Mouse (Mus musculus): ENCODE measurements at regions not wholly inside any gene's neighbourhood (a gene's known extent, or its start where the extent isn't known, plus 50 kb on each side); places are given as distances from the start of the nearest gene placed in this dataset.

GRCm38 (mm10) chr3:144329117-144329516 lies 124.1 kb upstream of the Lmo4 start:
- no peak for DNase-seq (ENCODE audit: low spot score in 2 of 2)
- intact Hi-C loops (cut with DNase I) = no loop called here

DNA sequence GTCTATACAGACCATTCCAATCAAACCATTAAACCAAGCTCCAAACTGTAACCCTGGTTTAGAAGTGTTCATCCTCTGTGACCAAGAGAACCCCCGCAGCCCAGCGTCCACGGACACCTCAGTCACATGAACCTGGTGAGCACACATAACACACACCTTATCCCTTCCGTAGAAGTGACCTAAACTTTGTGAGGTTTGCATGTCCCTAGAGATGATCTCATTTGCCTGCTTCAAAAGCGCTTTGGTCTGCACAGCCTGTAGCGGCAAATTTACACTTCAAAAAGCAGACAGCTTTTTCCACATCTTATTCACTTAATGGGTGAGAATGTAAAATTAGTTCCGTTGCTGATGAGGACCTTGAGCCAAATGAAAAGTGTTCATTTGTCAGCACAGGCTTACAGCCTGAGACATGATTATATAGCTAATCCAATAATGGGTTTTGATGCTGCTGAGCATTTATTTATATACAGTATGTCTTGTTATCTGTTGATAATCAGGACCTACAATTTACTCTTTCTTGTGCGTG lies 122.3 kb upstream of the Lmo4 start:
- intact Hi-C loops (cut with DNase I) = no loop called here
- DNase-seq (ENCODE audit: low spot score in 2 of 2) = no peak

- intact Hi-C loops (cut with DNase I) = no loop called here
- DNase-seq (ENCODE audit: low spot score in 2 of 2) = no peak
Measured at GRCm38 (mm10) chr3:144324974-144325373, 120.0 kb upstream of the Lmo4 start.

DNA sequence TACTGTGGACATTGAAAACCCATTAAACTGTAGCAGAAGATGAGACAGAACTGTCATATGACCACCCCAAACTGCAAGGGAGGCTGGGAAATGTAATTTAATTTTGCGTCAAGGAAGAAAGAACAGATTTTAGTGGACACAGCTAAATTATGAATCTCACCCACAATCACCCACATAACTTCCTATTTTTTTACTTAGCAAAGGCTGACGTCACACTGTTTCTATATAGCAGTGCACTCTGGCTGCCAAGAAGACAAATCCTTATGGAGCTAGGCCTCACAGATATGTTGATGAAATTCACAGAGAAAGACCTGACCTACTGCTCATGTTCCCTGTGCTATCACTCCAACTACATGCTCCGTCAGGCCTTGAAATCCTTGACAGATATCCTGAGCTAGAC lies 118.5 kb upstream of the Lmo4 start:
- intact Hi-C loops (cut with DNase I) = no loop called here
- no peak for DNase-seq (ENCODE audit: low spot score in 2 of 2)

- intact Hi-C loops (cut with DNase I) = loop anchor here (5.0 kb wide), 1 partner anchor 48 kb away; no protein-coding TSS in a partner anchor
- peak in 1 of 2 experiments; percentile 25 for DNase-seq (ENCODE audit: low spot score in 2 of 2)
Measured at GRCm38 (mm10) chr3:144319468-144320205, 114.6 kb upstream of the Lmo4 start.

GRCm38 (mm10) chr3:144318761-144319467 lies 113.9 kb upstream of the Lmo4 start:
- DNase-seq (ENCODE audit: low spot score in 2 of 2) = peak; percentile 54 to 72
- intact Hi-C loops (cut with DNase I) = loop anchor here (5.0 kb wide), 1 partner anchor 48 kb away; no protein-coding TSS in a partner anchor

DNA sequence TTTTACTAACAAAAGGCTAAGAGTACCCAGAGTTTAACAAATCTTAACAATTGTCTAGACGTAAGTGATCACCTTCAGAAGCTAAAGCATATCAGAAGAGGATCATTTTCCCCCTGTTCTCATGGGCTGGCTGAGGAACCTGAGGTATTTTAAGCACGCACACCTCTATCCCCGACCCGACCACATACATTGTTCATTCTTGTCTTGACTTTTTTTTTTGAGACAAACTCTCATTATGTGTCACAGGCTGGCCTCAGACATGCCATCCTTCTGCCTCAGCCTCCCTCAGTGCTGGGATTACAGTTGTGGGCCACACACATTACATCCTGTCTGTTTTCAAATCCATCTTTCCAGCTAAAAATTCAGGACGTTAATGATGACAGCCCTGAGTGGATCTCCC lies 105.7 kb upstream of the Lmo4 start:
- no peak for DNase-seq (ENCODE audit: low spot score in 2 of 2)
- intact Hi-C loops (cut with DNase I) = no loop called here

GRCm38 (mm10) chr3:144308616-144309015 lies 103.6 kb upstream of the Lmo4 start:
- intact Hi-C loops (cut with DNase I) = no loop called here
- DNase-seq (ENCODE audit: low spot score in 2 of 2) = no peak

DNA sequence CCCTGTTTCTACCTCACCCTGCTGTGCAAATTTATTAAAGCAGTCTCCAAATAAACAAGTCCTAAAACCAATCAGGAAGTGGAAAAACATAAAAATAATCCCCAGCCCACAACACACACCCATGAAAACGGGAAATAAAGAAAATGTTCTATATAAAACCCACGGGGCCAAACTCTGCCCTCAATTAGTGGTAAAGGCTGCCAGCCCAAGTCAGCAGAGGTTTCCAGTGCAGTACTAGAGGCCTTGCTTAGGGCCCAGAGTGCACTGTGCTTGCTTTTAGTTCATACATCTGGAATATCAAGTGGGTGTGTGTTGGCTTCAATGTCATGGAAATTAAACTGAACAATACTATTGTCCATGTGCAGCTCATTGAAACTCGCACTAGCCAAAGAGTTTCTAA lies 102.5 kb upstream of the Lmo4 start:
- no peak for DNase-seq (ENCODE audit: low spot score in 2 of 2)
- intact Hi-C loops (cut with DNase I) = no loop called here

GRCm38 (mm10) chr3:144305456-144305855 lies 100.4 kb upstream of the Lmo4 start:
- DNase-seq (ENCODE audit: low spot score in 2 of 2) = no peak
- intact Hi-C loops (cut with DNase I) = no loop called here

DNA sequence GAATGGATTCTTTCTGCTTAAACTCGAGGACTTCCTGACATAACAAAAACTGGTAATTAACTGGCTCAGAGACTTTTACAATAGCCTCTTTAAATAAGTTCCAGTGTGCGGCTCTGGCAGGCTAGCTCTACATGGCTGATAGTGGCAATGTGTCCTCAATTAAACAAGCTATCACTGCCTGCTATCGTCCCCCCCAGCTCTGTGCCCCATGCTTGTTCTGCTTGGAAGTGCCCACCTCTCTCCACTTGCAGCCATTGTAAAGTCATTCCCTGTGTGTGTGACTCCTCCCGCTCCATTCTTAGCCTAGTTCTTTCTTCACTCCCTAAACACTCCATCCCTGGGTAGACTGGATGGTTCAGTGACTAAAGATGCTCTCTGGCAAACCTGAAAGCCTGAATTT lies 99.9 kb upstream of the Lmo4 start:
- no peak for DNase-seq (ENCODE audit: low spot score in 2 of 2)
- intact Hi-C loops (cut with DNase I) = no loop called here

DNA sequence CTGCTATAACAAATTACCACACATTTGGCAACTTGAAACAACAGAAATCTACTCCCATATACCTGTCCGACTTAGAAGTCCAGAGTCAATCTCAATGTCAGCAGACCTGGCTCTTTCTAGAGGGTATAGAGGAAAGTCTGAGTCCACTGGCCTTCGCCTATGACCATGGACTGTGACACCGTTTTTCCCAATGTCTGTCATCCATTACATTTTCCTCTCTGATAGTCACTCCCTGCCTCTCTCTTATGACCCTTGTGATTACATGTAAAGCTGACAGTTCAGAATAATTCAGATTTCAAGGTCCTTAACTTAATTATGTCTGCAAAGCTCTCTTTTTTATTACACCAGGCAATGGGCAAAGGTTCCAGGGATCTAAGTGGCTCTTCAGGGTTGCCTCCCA lies 97.6 kb upstream of the Lmo4 start:
- no peak for DNase-seq (ENCODE audit: low spot score in 2 of 2)
- intact Hi-C loops (cut with DNase I) = no loop called here

DNA sequence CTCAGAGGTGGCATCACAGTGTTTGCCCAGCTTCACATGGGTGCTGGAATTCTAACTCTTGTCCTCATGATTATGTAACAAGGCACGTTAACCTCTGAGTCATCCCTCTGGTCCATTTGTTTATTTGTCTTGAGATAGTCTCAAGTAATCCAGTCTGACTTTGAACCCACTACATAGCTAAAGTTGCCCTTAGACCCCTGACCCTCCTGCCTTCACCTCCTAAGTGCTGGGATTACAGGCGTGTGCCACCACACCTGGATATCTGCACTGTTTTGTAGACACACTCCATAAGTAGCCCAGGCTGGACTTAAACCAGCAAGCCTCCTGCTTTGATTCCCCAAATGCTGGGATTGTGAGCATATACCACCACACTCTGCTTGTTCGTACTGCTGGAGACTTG lies 96.0 kb upstream of the Lmo4 start:
- no peak for DNase-seq (ENCODE audit: low spot score in 2 of 2)
- intact Hi-C loops (cut with DNase I) = no loop called here

- intact Hi-C loops (cut with DNase I) = no loop called here
- DNase-seq (ENCODE audit: low spot score in 2 of 2) = no peak
Measured at GRCm38 (mm10) chr3:144299239-144299638, 94.2 kb upstream of the Lmo4 start.

- intact Hi-C loops (cut with DNase I) = no loop called here
- no peak for DNase-seq (ENCODE audit: low spot score in 2 of 2)
Measured at GRCm38 (mm10) chr3:144289489-144289888, 84.5 kb upstream of the Lmo4 start.

DNA sequence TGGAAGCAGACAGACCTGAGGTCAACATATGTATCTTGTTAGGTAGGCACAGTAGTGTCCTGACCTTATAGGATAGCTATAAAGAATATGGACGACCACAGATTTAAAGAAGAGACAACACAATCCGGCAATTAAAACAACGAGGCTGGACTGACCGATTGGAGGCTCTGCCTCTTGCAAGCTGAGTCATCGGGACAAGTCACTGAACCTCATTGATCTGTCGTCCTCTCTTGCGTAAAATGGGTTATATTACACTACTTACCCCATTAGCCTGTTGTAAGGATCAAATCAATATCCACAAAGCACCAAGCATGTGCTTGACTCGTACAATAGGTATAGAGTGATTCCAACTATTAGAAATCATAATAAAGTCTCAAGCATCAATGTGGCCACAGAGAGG lies 81.1 kb upstream of the Lmo4 start:
- intact Hi-C loops (cut with DNase I) = no loop called here
- no peak for DNase-seq (ENCODE audit: low spot score in 2 of 2)

- intact Hi-C loops (cut with DNase I) = no loop called here
Measured at GRCm38 (mm10) chr3:144284326-144284725, 79.3 kb upstream of the Lmo4 start.

GRCm38 (mm10) chr3:144273115-144273514 lies 68.1 kb upstream of the Lmo4 start:
- intact Hi-C loops (cut with DNase I) = no loop called here
- no peak for DNase-seq (ENCODE audit: low spot score in 2 of 2)

More at GRCm38 (mm10) chr3:144284326-144284725, 79.3 kb upstream of the Lmo4 start:
- no peak for DNase-seq (ENCODE audit: low spot score in 2 of 2)

DNA sequence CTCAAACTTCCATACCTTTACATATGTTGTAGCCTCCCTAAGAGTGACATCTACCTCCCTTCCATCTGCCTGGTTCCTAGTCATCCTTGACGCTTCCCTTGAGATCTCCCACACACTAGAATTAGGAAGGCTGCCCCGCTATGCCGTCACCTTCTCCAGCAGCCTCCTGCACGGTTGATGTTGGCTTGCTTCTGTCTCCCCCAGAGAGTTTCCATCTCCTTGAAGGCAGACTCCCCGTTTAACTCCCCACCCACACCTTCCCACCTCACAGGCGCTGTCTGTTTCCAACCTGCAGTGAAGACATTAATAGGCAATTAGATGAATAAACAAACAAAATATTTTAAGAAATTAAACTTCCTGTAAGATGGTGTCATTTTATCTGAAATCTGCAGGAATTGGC lies 65.2 kb upstream of the Lmo4 start:
- intact Hi-C loops (cut with DNase I) = no loop called here
- peak; percentile 25 to 29 for DNase-seq (ENCODE audit: low spot score in 2 of 2)

GRCm38 (mm10) chr3:144264554-144264953 lies 59.5 kb upstream of the Lmo4 start:
- no peak for DNase-seq (ENCODE audit: low spot score in 2 of 2)
- intact Hi-C loops (cut with DNase I) = no loop called here

- DNase-seq (ENCODE audit: low spot score in 2 of 2) = no peak
- intact Hi-C loops (cut with DNase I) = no loop called here
Measured at GRCm38 (mm10) chr3:144260886-144261285, 55.9 kb upstream of the Lmo4 start.
